Mouse (Mus musculus) frontal cortex, postnatal 36 days (tissue): ENCODE results near the gene Sbno2.
A peak's percentile ranks its signal among the peaks of the same experiment; 100 is the strongest.

Source experiments
- DNase-seq, 2 experiments: peaks; one replicate each; pipeline ENCODE4 v3.0.0; 2022; ENCODE audit warnings: low spot score in 2 of 2

Gene Sbno2

GRCm38 (mm10) chr10:80092690-80093089, 12.7 kb downstream of the Sbno2 start:
- no peak for DNase-seq

GRCm38 (mm10) chr10:80091527-80091926, 13.8 kb downstream of the Sbno2 start:
- no peak for DNase-seq

GRCm38 (mm10) chr10:80089146-80089545, 16.2 kb downstream of the Sbno2 start:
- no peak for DNase-seq

GRCm38 (mm10) chr10:80087483-80087882, 17.9 kb downstream of the Sbno2 start:
- no peak for DNase-seq

GRCm38 (mm10) chr10:80086847-80087246, 18.5 kb downstream of the Sbno2 start:
- DNase-seq = no peak

- peak; percentile 17 to 24 for DNase-seq
Measured at GRCm38 (mm10) chr10:80084817-80085487, 20.4 kb downstream of the Sbno2 start.

- no peak for DNase-seq
Measured at GRCm38 (mm10) chr10:80081075-80081474, 24.3 kb downstream of the Sbno2 start.

- no peak for DNase-seq
Measured at GRCm38 (mm10) chr10:80080396-80081070, 24.8 kb downstream of the Sbno2 start.

- no peak for DNase-seq
Measured at GRCm38 (mm10) chr10:80078366-80078765, 27.0 kb downstream of the Sbno2 start.

GRCm38 (mm10) chr10:80077312-80077711, 28.1 kb downstream of the Sbno2 start:
- DNase-seq = no peak

- no peak for DNase-seq
Measured at GRCm38 (mm10) chr10:80076386-80076785, 29.0 kb downstream of the Sbno2 start.

GRCm38 (mm10) chr10:80075924-80076323, 29.4 kb downstream of the Sbno2 start:
- DNase-seq = no peak

- DNase-seq = peak in 1 of 2 experiments; percentile 51
Measured at GRCm38 (mm10) chr10:80074813-80075601, 30.4 kb downstream of the Sbno2 start.

GRCm38 (mm10) chr10:80072623-80073489, 32.5 kb downstream of the Sbno2 start:
- DNase-seq = no peak

- no peak for DNase-seq
Measured at GRCm38 (mm10) chr10:80071516-80071900, 33.9 kb downstream of the Sbno2 start.

GRCm38 (mm10) chr10:80070837-80071515, 34.4 kb downstream of the Sbno2 start:
- peak; percentile 71 to 72 for DNase-seq

- DNase-seq = no peak
Measured at GRCm38 (mm10) chr10:80069948-80070450, 35.4 kb downstream of the Sbno2 start.

- DNase-seq = no peak
Measured at GRCm38 (mm10) chr10:80069251-80069650, 36.1 kb downstream of the Sbno2 start.

- no peak for DNase-seq
Measured at GRCm38 (mm10) chr10:80063877-80064650, 41.3 kb downstream of the Sbno2 start.

GRCm38 (mm10) chr10:80063104-80063503, 42.3 kb downstream of the Sbno2 start:
- no peak for DNase-seq
